Mouse (Mus musculus): ENCODE data around the gene Try5.
"Not testable (repeated sequence)": the region's sequence is repeated elsewhere in the genome, so short reads cannot be mapped to it uniquely, and the experiment has no call there.

Try5 gene

GRCm38 (mm10) chr6:41316741-41317140 is at the start of gene Try5:
Try5 (minus strand) TSS chr6:41316841.
- not testable (repeated sequence) for DNase-seq (ENCODE audit: low spot score in 2 of 2)

- DNase-seq (ENCODE audit: low spot score in 2 of 2), result no peak
Observed at GRCm38 (mm10) chr6:41353932-41354331, 37.3 kb upstream of the Try5 start, which contains the start of gene Try10. Try10 (plus strand) TSS chr6:41354105.

GRCm38 (mm10) chr6:41301969-41302368 is 14.7 kb downstream of the Try5 start, which contains the start of gene Try4:
Try4 (plus strand) TSS chr6:41302269.
- no peak for DNase-seq (ENCODE audit: low spot score in 2 of 2)

GRCm38 (mm10) chr6:41298255-41298654 is 18.4 kb downstream of the Try5 start:
- no peak for DNase-seq (ENCODE audit: low spot score in 2 of 2)

GRCm38 (mm10) chr6:41266140-41266539 is 50.5 kb downstream of the Try5 start:
- no peak for DNase-seq (ENCODE audit: low spot score in 2 of 2)

GRCm38 (mm10) chr6:41262796-41263195 is 53.8 kb downstream of the Try5 start:
- DNase-seq (ENCODE audit: low spot score in 2 of 2), result no peak
